Mouse (Mus musculus): ENCODE measurements around the gene Slc13a2.

The Slc13a2 gene

DNA sequence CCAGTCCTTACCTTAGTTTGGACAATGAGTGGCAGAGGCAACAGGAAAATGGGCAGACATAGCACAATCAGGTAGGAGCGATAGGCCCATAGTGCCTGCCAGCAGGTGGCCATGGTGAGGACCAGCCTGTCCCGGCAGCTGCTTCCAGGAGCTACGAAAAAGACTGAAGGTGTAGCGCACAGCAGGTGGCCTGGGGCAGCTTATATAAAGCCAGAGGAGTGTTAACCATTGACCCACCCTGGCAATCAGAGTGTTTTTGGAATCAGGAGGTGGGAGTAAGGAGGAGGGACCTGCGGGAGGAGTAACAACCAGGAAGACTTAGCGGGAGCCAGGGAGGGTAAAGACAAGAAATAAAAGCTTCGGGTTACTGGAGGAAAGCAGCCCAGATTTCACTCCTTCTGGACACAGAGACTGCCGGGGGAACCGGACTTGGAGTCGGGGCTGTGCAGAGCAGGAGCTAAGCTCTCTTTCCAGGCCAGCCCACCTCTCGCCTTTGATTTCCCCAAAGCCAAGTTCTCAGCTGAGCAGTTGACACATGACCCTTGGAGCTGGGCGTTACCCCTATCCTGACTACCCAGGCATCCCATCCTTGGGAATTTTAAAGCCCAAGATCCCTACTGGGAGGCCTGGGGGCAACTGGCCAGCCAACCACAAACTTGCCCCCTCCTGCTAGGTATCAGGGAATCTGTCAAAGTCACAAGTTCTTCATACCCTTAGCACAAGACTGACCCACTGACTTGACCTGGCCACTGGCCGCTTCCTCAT lies at the start of gene Slc13a2:
TSS of gene Slc13a2 (minus strand) at position 163 of the 765 bp plus-strand sequence.
- peak; percentile 89 to 90 for DNase-seq

- no peak for DNase-seq
Measured at GRCm38 (mm10) chr11:78471326-78472103, 49.5 kb upstream of the Slc13a2 start.

GRCm38 (mm10) chr11:78467932-78468331 lies 45.9 kb upstream of the Slc13a2 start:
- no peak for DNase-seq

DNA sequence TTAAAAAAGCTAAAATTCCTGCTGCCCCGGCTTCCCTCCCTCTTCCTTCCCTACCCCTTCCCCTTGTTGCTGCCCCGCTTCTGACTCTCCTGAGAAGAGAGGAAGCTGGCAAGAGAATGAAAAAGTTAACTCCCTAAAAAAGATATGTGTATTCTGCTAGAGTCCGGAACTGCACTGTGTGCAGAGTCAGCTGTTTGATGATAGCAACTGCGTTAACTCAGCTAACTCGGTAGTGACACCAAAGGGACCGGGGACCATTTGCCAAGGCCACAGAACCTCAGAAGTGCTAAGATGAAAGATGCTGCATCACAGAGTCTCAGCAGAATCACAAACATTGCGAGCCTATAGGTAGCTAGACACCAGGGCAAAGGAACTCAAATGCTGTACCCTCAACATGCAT lies 45.5 kb upstream of the Slc13a2 start:
- DNase-seq = no peak

GRCm38 (mm10) chr11:78466242-78466912 lies 44.4 kb upstream of the Slc13a2 start:
- peak in 1 of 2 experiments; percentile 5 for DNase-seq

GRCm38 (mm10) chr11:78465568-78466180 lies 43.7 kb upstream of the Slc13a2 start, which contains the start of gene Slc46a1:
Gene Slc46a1 (plus strand): TSS chr11:78465697.
- peak; percentile 86 to 87 for DNase-seq

GRCm38 (mm10) chr11:78465116-78465515 lies 43.1 kb upstream of the Slc13a2 start:
- DNase-seq = no peak

DNA sequence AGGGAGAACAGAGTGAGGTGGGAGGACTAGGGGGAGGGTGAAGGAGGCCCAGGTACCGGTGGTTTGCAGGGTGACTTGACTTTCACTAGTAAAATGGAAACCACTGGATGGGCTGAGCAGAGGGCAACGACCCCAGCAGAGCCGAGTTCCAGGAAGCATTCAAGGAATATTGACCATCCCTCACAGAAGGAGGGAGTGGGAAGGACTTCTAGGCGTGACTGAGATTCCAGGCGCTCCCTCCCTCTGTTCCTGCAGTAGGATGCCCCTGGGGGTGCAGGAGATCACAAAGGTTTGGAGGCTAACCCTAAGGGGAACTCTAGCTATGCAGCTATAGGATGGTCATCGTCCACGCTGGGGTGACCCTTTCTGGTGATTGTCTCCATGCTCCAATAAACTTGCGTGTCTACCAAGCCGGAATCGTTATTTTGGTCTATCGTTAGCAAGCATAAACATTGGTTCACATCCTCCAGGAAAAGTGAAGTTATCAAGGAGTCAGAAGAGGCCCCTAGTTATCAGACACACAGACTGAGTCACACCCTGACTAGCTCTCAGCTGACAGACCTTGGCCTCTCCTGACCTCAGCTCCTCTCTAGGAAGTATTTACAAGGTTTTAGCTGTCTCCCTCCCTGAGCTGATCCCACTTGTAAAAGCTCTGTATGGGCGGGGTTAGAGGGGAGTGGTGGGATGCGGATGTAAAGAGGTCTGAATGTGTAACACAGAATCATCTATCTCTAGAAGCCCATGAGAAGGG lies 41.4 kb upstream of the Slc13a2 start:
- no peak for DNase-seq

- DNase-seq = no peak
Measured at GRCm38 (mm10) chr11:78462669-78463068, 40.7 kb upstream of the Slc13a2 start.

GRCm38 (mm10) chr11:78461894-78462293 lies 39.9 kb upstream of the Slc13a2 start:
- no peak for DNase-seq

DNA sequence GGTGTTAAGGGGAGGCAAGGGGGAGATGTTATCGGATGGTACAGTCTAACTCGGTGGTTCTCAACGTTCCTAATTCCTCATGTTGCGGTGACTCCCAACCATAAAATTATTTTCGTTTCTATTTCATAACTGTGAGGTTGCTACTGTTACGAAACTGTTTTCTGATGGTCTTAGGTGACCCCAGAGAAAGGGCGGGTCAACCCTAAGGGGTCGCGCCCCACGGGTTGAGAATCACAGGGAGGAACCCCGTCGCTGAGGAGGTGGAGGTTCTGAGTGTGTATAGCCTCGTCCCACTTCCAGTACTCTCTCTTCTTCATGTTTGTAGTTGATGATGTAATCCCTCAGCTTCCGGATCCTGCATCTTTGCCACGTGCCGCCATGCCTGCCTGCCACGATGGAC lies 36.7 kb upstream of the Slc13a2 start:
- DNase-seq = no peak

DNA sequence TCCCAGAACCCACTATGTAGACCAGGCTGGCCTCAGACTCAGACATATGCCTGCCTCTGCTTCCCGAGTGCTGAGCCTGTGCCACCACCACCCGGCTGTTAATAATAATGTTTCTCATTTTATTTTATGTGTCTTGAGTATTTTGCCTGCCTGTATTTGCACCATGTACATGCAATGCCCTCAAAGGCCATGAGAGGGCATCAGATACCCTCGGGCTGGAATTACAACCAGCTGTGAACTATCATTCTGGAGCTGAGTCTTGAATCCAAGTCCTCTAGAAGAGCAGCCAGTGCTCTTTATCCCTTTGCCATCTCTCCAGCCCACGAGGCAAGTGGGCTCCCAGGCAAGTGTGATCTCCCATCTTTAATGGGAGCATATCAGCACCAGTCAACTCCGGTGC lies 33.3 kb upstream of the Slc13a2 start:
- DNase-seq = peak; percentile 17 to 64

- DNase-seq = no peak
Measured at GRCm38 (mm10) chr11:78454276-78454675, 32.3 kb upstream of the Slc13a2 start.

GRCm38 (mm10) chr11:78453675-78454074 lies 31.7 kb upstream of the Slc13a2 start:
- peak; percentile 50 to 77 for DNase-seq

DNA sequence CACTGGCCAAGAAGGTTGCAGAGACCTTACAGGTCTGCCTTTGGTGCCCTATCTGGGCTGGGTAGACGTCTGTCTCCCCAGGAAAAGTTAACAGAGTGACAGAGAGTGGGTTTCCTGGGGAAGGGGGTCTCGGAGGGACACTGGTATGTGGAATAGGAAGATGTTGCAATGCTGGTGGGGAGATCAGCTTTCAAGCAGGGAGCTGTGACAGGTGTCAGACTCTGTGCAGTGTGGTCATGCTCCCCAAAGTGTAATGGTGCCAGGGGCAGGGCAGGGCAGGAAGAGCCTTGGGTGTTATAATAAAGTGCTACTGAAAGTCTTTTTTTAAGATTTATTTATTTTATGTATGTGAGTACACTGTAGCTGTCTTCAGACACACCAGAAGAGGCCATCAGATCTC lies 28.3 kb upstream of the Slc13a2 start:
- DNase-seq = no peak

DNA sequence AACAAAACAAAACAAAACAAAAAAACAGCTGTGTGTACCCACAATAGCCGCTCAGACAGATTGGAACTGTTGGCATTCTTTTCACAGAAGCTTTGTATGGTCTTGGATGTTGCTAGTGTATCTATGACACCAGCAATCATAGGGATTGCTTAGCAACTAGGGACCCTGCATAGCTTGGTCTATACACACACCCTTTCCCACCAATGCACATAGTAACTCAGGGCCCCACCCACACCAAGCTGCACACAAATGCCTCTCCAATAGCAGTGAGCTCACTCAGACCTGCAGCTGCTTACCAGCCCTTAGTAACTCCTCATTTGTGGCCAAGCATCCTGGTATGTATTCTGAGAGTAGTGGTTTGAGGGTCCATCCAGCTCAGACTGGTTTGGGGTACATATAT lies 26.2 kb upstream of the Slc13a2 start:
- no peak for DNase-seq

DNA sequence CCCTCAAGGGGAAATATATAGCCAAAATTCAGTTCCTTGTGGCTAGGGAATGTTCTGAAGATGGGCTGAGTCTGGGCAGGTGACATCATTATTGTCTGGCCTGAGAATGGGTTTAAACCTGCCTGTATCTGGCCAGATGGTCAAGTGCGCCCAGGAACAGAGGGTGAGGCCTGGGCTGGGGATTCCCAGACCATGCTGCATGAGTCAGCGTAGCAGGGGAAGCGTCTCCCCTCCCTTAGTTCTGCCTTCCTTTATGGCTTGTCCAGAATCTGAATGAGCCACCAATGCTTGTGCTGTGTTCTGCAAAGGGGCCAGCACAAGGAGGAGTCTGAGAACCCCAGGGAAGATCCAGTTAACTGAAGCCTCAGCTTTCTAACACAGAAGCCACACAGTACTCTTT lies 25.2 kb upstream of the Slc13a2 start:
- DNase-seq = no peak

DNA sequence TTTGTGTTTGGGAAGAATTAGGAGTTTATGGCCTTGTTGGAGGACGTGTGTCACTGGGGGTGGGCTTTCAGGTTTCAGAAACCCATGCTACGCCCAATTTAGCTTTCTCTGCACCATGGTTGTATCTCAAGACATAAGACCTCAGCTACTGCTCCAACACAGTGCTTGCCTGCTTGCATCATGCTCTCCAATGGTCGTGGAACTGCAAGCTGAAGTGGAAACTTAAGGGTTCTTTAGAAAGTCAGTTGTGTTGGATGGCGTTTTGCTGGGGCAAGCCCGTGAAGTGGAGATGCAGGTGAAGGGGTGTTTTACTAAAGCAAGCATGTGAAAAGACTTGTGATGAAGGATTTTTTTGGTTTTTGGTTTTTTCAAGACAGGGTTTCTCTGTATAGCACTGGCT lies 21.1 kb upstream of the Slc13a2 start:
- DNase-seq = no peak

GRCm38 (mm10) chr11:78438399-78438930 lies 16.4 kb upstream of the Slc13a2 start:
- DNase-seq = no peak

- no peak for DNase-seq
Measured at GRCm38 (mm10) chr11:78437182-78437581, 15.2 kb upstream of the Slc13a2 start.

DNA sequence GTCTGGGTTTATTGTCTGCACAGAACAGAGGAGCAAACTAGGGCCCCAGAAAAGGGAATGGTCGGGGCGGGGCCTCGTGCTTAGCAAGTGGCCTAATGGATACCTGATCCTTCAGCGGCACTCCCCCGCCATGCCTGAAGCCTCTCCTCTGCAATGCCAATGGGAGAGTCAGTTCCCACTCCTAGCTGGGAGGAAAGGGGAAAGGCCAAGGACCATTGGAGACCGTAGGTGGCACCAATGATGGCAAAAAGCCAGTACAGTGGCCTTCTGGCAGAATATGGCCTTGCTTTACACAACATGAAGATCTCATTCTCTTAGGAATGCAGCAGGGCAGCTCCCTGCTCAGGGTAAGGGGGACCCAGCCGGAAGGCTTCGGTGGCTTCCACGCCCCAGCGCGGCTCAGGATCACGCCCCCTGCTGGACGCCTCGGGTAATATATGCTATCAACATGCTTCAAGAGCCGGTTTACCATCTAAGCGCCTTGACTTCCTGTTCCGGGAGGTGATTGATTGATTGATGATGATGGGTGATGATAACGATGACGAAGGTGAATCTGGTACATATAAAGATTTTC lies 13.8 kb upstream of the Slc13a2 start:
- peak in 1 of 2 experiments; percentile 50 for DNase-seq

GRCm38 (mm10) chr11:78434052-78434451 lies 12.0 kb upstream of the Slc13a2 start:
- no peak for DNase-seq

Data from kidney, adult 8-10 months (tissue).